Mouse (Mus musculus): ENCODE results near the gene Tead1. TPM values are rescaled to one million over a fixed set of nuclear protein-coding genes. Genes with fewer than 3 reads are reported as not detected.

Tead1 gene
- polyA plus RNA-seq, 1 experiment from 2014 or later, result 12.3 TPM

DNA sequence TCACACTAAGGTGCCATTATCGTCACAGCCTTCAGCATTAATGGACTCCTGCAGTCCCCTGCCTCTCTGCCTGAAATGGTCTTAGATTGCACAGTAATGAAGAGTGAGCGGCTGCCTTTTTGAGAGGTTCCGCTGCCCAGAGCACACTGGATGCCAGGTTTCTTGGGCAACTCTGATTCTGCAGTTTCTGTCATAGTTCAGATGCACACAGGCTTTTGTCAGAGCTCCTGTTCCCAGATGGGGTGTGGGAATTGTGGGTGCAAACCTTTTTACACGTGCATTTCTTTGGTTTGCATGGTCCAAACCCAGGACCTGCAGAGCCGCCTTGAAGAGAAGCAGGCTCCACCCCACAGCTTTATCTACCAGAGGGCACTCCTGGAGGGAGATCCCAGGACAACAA lies 19.3 kb upstream of the Tead1 start:
- H3K36me3 ChIP-seq (ENCODE audit: control insufficient read depth, insufficient read depth, low read length), result no peaks in the 10 kb centered on the region
- no peak overlapping the region for H3K27ac ChIP-seq (ENCODE audit: low read depth, low read length)
- H3K4me2 ChIP-seq, result no peak overlapping the region
- H3K9ac ChIP-seq (ENCODE audit: low read length), result no peak overlapping the region
- H3K4me3 ChIP-seq (ENCODE audit: low read depth, low read length), result no peak overlapping the region
- H3K4me1 ChIP-seq (ENCODE audit: control insufficient read depth, insufficient read depth, low read length), result peaks cover 5% of the 10 kb centered on the region
- no peak for ATAC-seq (ENCODE audit: low FRiP score)
- no peaks in the 10 kb centered on the region for H3K9me3 ChIP-seq (ENCODE audit: control insufficient read depth, low read length)
- DNase-seq (ENCODE audit: low spot score, missing footprints), result peak; percentile 77
- 47% methylated on average over 5 of the region's 5 CpGs for WGBS
- H3K27me3 ChIP-seq (ENCODE audit: control insufficient read depth, insufficient read depth, low read length), result no peaks in the 10 kb centered on the region

GRCm38 (mm10) chr7:112660325-112660724 lies 18.8 kb upstream of the Tead1 start:
- no peak overlapping the region for H3K27ac ChIP-seq (ENCODE audit: low read depth, low read length)
- no peaks in the 10 kb centered on the region for H3K36me3 ChIP-seq (ENCODE audit: control insufficient read depth, insufficient read depth, low read length)
- no peak for ATAC-seq (ENCODE audit: low FRiP score)
- no peaks in the 10 kb centered on the region for H3K9me3 ChIP-seq (ENCODE audit: control insufficient read depth, low read length)
- no peak overlapping the region for H3K9ac ChIP-seq (ENCODE audit: low read length)
- H3K4me3 ChIP-seq (ENCODE audit: low read depth, low read length), result no peak overlapping the region
- H3K27me3 ChIP-seq (ENCODE audit: control insufficient read depth, insufficient read depth, low read length), result no peaks in the 10 kb centered on the region
- peaks cover 5% of the 10 kb centered on the region for H3K4me1 ChIP-seq (ENCODE audit: control insufficient read depth, insufficient read depth, low read length)
- peak; percentile 73 for DNase-seq (ENCODE audit: low spot score, missing footprints)
- no peak overlapping the region for H3K4me2 ChIP-seq
- WGBS, result 33% methylated on average over 1 of the region's 1 CpGs

- H3K4me2 ChIP-seq, result no peak overlapping the region
- no peak overlapping the region for H3K9ac ChIP-seq (ENCODE audit: low read length)
- no peaks in the 10 kb centered on the region for H3K27me3 ChIP-seq (ENCODE audit: control insufficient read depth, insufficient read depth, low read length)
- DNase-seq (ENCODE audit: low spot score, missing footprints) (peak; percentile 77), ATAC-seq (ENCODE audit: low FRiP score) (no peak)
- no peak overlapping the region for H3K4me3 ChIP-seq (ENCODE audit: low read depth, low read length)
- H3K4me1 ChIP-seq (ENCODE audit: control insufficient read depth, insufficient read depth, low read length), result peaks cover 5% of the 10 kb centered on the region
- no peaks in the 10 kb centered on the region for H3K36me3 ChIP-seq (ENCODE audit: control insufficient read depth, insufficient read depth, low read length)
- H3K27ac ChIP-seq (ENCODE audit: low read depth, low read length), result no peak overlapping the region; the same call in 1 of the 2 replicates
- 72% methylated on average over 12 of the region's 12 CpGs for WGBS
- H3K9me3 ChIP-seq (ENCODE audit: control insufficient read depth, low read length), result no peaks in the 10 kb centered on the region
Measured at GRCm38 (mm10) chr7:112662398-112663313, 16.5 kb upstream of the Tead1 start.

- ATAC-seq (ENCODE audit: low FRiP score) (peak; percentile 24; the same call in 1 of the 2 replicates), DNase-seq (ENCODE audit: low spot score, missing footprints) (peak; percentile 88)
- no peak overlapping the region for H3K4me3 ChIP-seq (ENCODE audit: low read depth, low read length)
- H3K4me1 ChIP-seq (ENCODE audit: control insufficient read depth, insufficient read depth, low read length), result peaks cover 5% of the 10 kb centered on the region
- no peak overlapping the region for H3K4me2 ChIP-seq
- H3K27me3 ChIP-seq (ENCODE audit: control insufficient read depth, insufficient read depth, low read length), result no peaks in the 10 kb centered on the region
- no peak overlapping the region; the same call in 1 of the 2 replicates for H3K9ac ChIP-seq (ENCODE audit: low read length)
- WGBS, result 22% methylated on average over 6 of the region's 6 CpGs
- no peaks in the 10 kb centered on the region for H3K36me3 ChIP-seq (ENCODE audit: control insufficient read depth, insufficient read depth, low read length)
- peak overlapping the region; percentile 14; the same call in 1 of the 2 replicates for H3K27ac ChIP-seq (ENCODE audit: low read depth, low read length)
- no peaks in the 10 kb centered on the region for H3K9me3 ChIP-seq (ENCODE audit: control insufficient read depth, low read length)
Measured at GRCm38 (mm10) chr7:112663314-112663966, 15.7 kb upstream of the Tead1 start.

GRCm38 (mm10) chr7:112669993-112670392 lies 9.1 kb upstream of the Tead1 start:
- no peaks in the 10 kb centered on the region for H3K27me3 ChIP-seq (ENCODE audit: control insufficient read depth, insufficient read depth, low read length)
- H3K36me3 ChIP-seq (ENCODE audit: control insufficient read depth, insufficient read depth, low read length), result no peaks in the 10 kb centered on the region
- H3K4me1 ChIP-seq (ENCODE audit: control insufficient read depth, insufficient read depth, low read length), result no peaks in the 10 kb centered on the region
- DNase-seq (ENCODE audit: low spot score, missing footprints), result no peak
- no peak overlapping the region for H3K4me3 ChIP-seq (ENCODE audit: low read depth, low read length)
- no peak overlapping the region for H3K27ac ChIP-seq (ENCODE audit: low read depth, low read length)
- H3K9me3 ChIP-seq (ENCODE audit: control insufficient read depth, low read length), result no peaks in the 10 kb centered on the region
- no peak overlapping the region for H3K9ac ChIP-seq (ENCODE audit: low read length)
- ATAC-seq (ENCODE audit: low FRiP score), result no peak
- H3K4me2 ChIP-seq, result no peak overlapping the region
- WGBS, result 90% methylated on average over 2 of the region's 2 CpGs

GRCm38 (mm10) chr7:112678418-112679170 lies 524 bp upstream of the Tead1 start:
- peak; percentile 26 for ATAC-seq (ENCODE audit: low FRiP score)

DNA sequence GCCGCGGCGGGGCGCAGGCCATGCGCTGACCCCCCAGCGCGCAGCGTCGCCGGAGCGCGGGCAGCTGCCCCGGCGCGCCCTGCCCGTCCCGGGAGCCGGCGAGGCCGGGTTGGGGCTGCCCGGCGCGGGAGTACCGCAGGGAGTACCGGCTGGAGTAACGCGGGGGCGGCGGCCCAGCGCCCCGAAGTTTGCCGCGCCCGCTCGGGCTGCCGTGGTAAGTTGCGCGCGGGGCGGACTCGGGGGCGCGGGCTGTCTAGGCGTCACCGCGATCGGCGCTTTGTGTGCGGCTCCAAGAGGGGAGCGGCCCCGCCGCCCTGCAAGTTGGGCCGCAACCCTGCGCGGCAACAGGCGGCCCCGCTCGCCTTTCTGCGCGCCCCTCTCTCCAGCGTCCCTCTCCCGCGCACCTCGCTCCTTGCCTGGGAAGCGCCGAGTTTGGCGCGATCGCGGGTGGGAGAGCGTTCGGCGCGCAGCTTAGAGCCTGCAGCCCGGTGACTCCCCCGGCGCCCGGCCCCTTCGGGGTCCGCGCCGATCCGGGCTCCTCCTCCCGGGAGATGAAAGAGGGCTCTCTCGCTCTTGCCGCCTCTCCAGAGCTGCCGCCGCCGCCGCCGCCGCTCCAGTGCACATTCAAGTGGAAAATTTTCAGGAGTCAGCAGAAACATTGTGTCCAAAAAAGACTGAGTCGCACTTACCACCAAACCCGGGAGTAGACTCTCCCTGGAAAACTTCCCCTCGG lies 561 bp downstream of the Tead1 start:
- no peaks in the 10 kb centered on the region for H3K36me3 ChIP-seq (ENCODE audit: control insufficient read depth, insufficient read depth, low read length)
- peaks cover 22% of the 10 kb centered on the region for H3K4me1 ChIP-seq (ENCODE audit: control insufficient read depth, insufficient read depth, low read length)
- no peaks in the 10 kb centered on the region for H3K9me3 ChIP-seq (ENCODE audit: control insufficient read depth, low read length)
- peak overlapping the region; percentile 85 for H3K27ac ChIP-seq (ENCODE audit: low read depth, low read length)
- peak overlapping the region; percentile 93 for H3K4me3 ChIP-seq (ENCODE audit: low read depth, low read length)
- H3K27me3 ChIP-seq (ENCODE audit: control insufficient read depth, insufficient read depth, low read length), result no peaks in the 10 kb centered on the region
- WGBS, result under 1% methylated on average over 88 of the region's 95 CpGs
- ATAC-seq (ENCODE audit: low FRiP score) (peak; percentile 74), DNase-seq (ENCODE audit: low spot score, missing footprints) (peak; percentile 96)
- peak overlapping the region; percentile 95 for H3K9ac ChIP-seq (ENCODE audit: low read length)
- H3K4me2 ChIP-seq, result peak overlapping the region; percentile 90

More at GRCm38 (mm10) chr7:112678418-112679170, 524 bp upstream of the Tead1 start:
- H3K4me2 ChIP-seq, result peak overlapping the region; percentile 90
- peak overlapping the region; percentile 93 for H3K4me3 ChIP-seq (ENCODE audit: low read depth, low read length)
- peaks cover 13% of the 10 kb centered on the region for H3K4me1 ChIP-seq (ENCODE audit: control insufficient read depth, insufficient read depth, low read length)
- H3K9ac ChIP-seq (ENCODE audit: low read length), result peak overlapping the region; percentile 95
- no peaks in the 10 kb centered on the region for H3K9me3 ChIP-seq (ENCODE audit: control insufficient read depth, low read length)
- peak overlapping the region; percentile 85 for H3K27ac ChIP-seq (ENCODE audit: low read depth, low read length)
- H3K27me3 ChIP-seq (ENCODE audit: control insufficient read depth, insufficient read depth, low read length), result no peaks in the 10 kb centered on the region
- no peak for DNase-seq (ENCODE audit: low spot score, missing footprints)
- WGBS, result under 1% methylated on average over 44 of the region's 44 CpGs
- H3K36me3 ChIP-seq (ENCODE audit: control insufficient read depth, insufficient read depth, low read length), result no peaks in the 10 kb centered on the region

DNA sequence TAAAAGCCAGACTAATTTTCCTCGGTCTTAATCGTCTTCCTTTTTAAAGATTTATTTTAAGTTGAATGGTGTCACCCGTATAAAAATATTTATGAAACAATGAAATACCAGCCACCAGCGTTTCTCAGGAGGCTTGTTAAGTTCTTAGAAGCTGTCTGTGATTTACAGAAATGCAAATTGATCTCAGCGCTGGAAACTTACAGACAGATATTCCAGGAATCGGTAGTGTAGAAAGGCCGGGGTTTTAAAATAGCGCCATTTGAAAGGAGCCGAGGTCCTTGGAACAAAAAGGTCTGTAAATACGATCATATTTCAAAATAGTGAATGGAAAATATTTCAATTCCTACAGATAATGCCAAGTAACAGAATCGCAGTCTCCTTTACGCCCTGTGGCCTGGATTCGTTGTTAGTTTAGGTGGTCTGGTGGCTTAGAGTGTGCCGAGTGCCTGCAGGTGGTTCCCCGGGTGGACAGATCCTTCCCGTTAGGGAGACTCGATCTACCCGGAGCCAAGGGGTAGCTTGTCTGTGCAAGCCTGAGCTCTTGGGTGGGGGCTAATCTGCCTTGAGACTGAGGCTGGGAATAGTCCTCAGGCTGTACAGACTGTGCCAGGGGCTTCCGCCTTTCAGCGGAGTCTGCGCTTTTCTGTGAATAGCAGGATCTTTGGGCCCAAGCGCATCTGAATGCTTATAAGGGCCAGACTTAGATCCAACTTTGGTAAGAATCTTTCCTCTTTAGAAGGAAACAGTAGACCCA lies 1.6 kb downstream of the Tead1 start:
- Histone ChIP-seq H3K9me3 (ENCODE audit: control insufficient read depth, low read length) (no peaks in the 10 kb centered on the region), H3K27me3 (ENCODE audit: control insufficient read depth, insufficient read depth, low read length) (no peaks in the 10 kb centered on the region), H3K27ac (ENCODE audit: low read depth, low read length) (peak overlapping the region; percentile 1; the same call in 1 of the 2 replicates), H3K4me2 (peak overlapping the region; percentile 90), H3K36me3 (ENCODE audit: control insufficient read depth, insufficient read depth, low read length) (no peaks in the 10 kb centered on the region), H3K9ac (ENCODE audit: low read length) (peak overlapping the region; percentile 95), H3K4me3 (ENCODE audit: low read depth, low read length) (peak overlapping the region; percentile 93), H3K4me1 (ENCODE audit: control insufficient read depth, insufficient read depth, low read length) (peaks cover 32% of the 10 kb centered on the region)
- no peak for ATAC-seq (ENCODE audit: low FRiP score)
- under 1% methylated on average over 22 of the region's 22 CpGs for WGBS
- DNase-seq (ENCODE audit: low spot score, missing footprints), result peak; percentile 95

All from midbrain, embryonic 11.5 days (tissue).